Mouse (Mus musculus): ENCODE data around the gene Gm11937.

DNA sequence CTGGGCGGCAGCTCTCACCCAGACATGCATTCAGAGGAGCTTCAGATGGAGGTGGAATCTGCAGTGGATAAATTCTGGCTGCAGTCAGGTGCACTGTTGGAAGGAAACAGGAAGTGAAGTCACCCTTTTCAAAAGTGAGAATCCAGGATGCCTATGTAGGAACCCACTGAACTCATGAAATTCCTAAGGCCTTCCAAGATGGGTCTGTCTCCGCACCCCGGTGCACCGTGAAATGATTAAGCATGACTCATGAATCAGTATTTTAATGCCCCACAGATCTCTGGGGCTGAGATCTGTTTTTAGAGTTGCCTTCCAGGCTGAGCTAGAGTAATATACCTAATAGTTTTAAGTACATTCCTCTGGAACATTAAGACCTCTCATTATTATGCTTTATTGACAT lies 49.3 kb upstream of the Gm11937 start:
- TF ChIP-seq CTCF (IDR thresholded peaks at IDR 0.05; ENCODE audit: extremely low read depth, insufficient read length, insufficient replicate concordance, low read depth, low read length), result no peak
- TF ChIP-seq POLR2A (IDR thresholded peaks at IDR 0.05; ENCODE audit: low read depth, low read length), result no peak

All from small intestine, adult 2 months (tissue).